Mouse (Mus musculus) brain, embryonic 14.5 days (tissue): ENCODE results near the gene Robo4.

Experiments used
- CTCF ChIP-seq: fragments of 200-500 bp; IDR thresholded peaks from 2 replicates; pipeline ENCODE4 v1.5.1; 2012; ENCODE audit warnings: inconsistent platforms, mild to moderate bottlenecking, moderate library complexity, borderline replicate concordance; ENCODE audit not compliant: insufficient read depth, insufficient read length; ENCODE audit errors: extremely low read depth
- POLR2A ChIP-seq: fragments of 200-500 bp; IDR thresholded peaks from 2 replicates; pipeline ENCODE4 v1.6.1; 2012; ENCODE audit warnings: mild to moderate bottlenecking, inconsistent platforms, borderline replicate concordance; ENCODE audit not compliant: poor library complexity, insufficient read depth, insufficient read length, severe bottlenecking; ENCODE audit errors: extremely low read depth

DNA sequence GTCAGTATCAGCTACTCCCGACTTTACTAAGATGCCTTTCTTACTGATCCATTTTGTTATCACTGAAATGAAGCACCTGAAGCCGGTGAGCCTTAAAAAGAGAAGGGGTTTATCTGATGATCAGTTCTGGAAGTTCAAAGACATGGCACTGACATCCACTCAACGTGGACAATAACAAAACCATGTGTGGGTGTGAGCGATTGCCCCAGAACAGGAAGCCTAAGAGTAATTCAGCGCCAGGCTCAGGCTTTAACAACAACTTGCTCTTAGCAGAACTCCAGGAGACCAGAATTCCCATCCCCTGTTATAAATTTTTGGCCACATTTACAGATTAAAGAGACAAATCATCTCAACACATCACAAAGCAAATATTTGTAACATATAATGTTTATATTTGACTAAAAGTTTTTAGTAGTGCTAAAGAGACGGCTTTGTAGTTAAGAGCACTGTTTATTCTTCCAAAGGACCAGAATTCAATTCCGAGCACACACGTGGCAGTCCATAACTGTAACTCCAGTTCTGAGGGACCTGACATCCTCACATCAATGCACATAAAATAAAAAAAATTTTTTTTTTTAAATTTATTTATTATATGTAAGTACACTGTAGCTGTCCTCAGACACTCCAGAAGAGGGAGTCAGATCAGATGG is 8.1 kb upstream of the Robo4 start:
- TF ChIP-seq POLR2A (no peak), CTCF (no peak)
